Mouse (Mus musculus) kidney, adult 11 months (tissue): ENCODE measurements around the gene Slc9a9.
"Not testable (repeated sequence)": the region's sequence is repeated elsewhere in the genome, so short reads cannot be mapped to it uniquely, and the experiment has no call there.

Experiments
- DNase-seq: peaks from one replicate; pipeline ENCODE4 v3.0.0; 2022

Gene Slc9a9

DNA sequence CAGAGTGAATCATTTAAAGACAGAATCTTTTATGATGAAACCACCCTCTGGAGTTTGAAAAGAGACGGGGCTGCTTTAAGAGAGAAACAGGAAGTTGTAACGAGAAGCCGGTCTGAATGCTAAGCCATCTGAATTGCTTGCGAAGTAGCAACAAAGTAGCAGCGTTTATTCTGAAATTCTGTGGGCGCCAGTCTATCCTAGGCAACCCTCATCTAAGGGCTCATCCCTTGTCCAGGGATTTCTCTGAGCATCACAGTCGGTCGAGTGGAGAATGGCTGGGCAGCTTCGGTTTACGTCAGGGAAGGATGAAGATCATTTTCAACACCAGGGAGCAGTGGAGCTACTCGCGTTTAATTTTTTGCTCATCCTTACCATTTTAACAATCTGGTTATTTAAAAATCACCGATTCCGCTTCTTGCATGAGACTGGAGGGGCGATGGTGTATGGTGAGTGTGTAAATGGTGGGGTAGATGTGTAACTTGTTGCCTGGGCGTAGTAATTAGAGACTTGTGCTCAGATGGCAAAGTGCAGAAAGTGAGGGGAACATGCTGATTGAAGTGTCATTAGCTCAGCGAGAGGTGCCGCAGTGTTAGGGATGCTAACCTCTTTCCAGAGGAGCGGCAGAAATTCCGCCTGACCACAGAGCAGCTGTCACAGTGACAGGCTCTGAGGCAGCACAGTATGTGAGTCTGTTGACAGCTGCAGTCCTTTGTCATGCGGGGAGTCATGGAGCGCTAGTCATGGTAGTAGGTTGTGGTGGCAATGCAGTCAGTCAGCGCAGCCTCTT, at the start of gene Slc9a9:
TSS of gene Slc9a9 (plus strand) at position 119 of the 787 bp plus-strand sequence.
- DNase-seq, result no peak

DNA sequence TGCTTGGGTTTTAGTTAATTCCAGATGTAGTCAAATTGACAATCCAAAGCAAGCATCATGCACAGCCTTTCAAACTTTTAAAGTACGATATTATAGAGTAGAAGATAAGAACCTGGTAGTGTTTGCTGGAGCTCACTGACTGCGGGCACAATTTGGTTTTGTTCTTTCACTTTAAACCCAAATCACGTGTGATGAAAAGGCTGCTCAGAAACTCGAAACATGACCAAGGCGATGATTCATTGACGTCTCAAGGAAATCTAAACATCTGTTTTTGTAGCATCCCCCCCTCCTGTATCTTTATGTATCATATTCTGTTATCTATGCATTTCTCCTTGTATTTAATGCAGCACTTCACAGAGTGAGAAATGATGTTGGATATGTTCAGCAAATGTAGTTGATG, 49.4 kb upstream of the Slc9a9 start:
- DNase-seq, result no peak

DNA sequence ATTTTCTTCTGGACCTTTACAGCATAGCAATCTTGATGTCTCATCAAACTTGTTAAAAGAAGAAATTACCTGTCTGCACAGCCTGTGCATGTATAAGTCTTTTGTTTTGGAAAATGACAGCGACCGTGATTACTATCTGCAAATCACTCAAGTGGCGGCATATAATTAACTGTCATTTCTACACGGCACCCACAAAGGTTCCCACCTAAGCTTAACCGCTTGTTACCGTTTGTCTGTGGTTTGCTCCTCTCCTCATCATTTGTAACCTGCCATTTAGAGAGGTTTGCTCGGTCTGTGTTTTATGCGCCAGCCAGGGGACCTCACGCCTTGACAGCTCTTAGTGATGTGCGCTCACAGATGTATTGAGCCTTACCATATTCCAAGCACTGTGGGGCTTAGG, 48.9 kb upstream of the Slc9a9 start:
- no peak for DNase-seq

- DNase-seq, result no peak
These were observed 47.8 kb upstream of the Slc9a9 start for GRCm38 (mm10) chr9:94621902-94622301.

DNA sequence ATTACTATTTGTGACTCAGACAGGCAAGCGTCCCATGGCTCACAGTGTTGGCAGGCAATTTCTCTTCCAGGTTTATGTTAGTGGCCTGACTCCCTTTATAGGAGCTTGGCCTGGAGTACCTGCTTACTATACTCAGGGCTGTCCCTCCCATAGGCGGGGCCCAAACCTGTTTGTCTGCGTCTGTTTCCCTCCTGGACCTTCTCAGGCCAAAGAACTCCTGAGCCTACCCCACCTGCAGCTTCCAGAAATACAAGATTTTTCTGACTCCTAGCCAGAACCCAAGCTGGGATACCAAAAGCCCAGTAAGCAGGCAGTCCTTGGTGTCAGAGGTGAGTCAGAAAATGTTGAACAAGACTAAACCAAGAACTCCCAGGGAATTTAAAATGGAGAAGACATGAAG, 43.0 kb upstream of the Slc9a9 start:
- no peak for DNase-seq

DNA sequence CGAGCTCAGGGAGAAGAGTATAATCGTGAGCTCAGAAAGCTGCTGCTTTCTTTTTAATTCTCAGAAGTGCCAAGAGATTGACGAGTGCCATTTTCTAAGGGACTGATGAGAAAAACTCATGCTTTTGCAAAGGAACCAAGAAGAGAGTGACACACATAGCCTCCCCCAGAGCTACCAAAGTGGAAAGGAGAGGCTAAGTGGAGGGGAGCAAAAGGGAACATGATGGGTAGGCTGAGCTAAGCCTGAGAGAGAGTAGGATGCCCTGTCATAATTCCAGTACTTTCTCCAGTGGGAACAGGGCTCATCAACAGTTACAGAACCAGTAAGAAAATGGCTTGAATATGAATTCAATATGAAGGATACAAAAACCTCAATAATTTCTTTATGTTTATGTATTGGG, 40.8 kb upstream of the Slc9a9 start:
- DNase-seq, result no peak

DNA sequence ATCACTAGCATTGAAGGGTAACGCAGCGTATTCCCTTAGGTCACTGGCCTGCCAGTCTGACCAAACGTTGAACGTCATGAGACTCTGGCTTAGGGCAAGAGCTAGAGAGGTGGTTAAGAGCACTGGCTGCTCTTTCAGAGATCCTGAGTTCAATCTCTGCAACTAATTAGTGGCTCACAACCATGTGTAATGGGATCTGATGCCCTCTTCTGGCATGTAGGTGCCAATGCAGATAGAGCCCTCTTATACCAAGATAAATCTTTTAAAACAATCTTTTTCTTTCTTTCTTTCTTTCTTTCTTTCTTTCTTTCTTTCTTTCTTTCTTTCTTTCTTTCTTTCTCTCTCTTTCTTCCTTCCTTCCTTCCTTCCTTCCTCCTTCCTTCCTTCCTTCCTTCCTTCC, 35.4 kb upstream of the Slc9a9 start:
- not testable (repeated sequence) for DNase-seq

DNA sequence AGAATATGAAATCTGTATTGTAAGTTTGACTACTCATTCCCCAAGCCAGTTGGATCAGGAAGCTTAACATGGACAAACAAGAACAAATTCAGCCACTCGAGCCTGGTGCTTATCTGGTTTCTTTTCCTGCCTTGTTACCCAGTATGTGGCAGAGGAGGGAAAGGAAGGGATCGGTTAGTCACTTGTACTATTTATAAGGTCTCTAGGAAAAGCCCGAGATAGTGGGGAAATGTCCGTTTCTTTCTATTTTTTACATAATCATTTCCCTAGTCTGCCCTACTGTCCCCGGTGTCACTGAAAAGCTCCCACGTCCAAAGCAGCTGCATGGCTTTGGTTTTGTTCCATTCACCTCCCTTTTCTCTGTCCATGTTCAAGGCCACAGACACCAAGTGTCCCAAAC, 24.1 kb upstream of the Slc9a9 start:
- no peak for DNase-seq

DNA sequence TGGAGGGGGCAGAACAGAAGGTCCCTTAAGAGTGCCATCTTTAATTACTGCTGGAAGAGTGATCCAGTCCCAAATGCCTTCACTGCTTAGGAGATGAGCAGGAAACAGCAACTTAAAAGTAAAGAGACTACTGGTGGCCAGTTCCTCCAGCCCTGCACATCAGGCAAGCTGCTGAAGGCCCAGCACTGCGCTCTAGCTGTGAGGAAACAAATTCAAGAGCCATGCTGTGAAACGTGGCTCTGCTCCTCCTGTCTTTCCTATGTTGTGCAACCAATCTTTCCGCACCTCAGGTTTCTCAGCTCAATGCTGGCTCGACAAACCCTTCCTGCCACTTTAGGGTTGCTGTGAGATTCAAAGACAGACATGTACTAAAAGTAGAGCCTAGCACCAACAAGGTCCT, 22.3 kb upstream of the Slc9a9 start:
- DNase-seq, result no peak

DNA sequence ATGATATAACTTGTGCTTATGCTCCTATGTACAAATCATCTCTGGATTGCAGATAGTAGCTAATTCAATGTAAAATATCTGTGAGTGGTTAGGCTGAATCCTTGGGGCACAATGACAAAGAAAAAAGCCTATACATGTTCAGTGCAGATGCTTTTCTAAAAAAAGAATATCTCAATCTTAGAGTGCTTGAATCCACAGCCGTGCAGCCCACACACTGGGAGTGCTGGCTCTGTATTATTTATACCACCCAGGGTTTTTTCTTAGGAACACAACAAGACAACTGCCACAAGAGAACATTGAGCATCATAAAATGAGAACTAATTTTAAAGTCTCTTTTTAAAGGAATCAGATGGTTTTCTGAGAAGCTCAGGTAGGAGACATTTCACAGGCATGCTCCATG, 19.7 kb upstream of the Slc9a9 start:
- DNase-seq, result no peak

DNA sequence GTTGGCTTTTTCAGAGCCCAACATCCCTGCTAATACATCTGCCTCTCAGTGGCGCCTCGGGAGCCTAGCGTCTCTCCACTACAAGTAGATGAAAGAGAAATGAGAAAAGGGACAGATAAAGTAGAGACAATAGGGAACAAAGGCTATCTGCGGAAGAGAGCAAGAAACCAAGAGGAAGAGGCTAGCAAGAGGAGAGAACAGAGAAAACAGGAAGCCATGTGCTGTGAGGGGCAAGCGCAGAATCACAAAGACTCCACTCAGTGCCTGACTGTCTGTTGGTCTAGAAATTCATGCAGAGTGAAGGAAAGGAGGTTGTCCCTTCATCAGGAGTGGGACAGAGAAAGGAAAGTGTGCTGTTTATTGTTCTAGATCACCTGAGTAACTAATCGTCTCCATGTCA, 16.5 kb upstream of the Slc9a9 start:
- no peak for DNase-seq

GRCm38 (mm10) chr9:94653827-94654226, 15.9 kb upstream of the Slc9a9 start:
- DNase-seq, result no peak

- no peak for DNase-seq
These were observed 13.4 kb upstream of the Slc9a9 start for GRCm38 (mm10) chr9:94656265-94656664.

- DNase-seq, result no peak
These were observed 10.1 kb upstream of the Slc9a9 start for GRCm38 (mm10) chr9:94659401-94660152.

DNA sequence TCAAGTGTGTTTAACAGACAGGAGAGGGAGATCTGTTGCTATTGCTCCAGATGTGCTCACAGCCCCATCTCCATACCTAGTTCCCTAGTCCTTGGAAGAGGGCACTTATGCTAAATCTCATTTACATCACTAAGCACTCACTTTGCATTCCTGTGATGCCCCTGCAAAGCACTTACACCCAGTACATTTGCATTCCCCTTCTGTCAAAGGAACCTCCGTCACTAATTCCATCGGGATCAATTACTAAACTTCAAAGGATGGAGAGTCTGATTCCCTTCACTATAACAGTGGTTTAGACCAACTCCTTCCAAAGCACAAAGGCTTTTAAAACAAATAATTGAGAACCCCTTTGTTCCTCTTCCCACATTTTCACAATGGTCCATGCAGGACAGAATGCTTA, 7.9 kb upstream of the Slc9a9 start:
- no peak for DNase-seq

GRCm38 (mm10) chr9:94665248-94665647, 4.5 kb upstream of the Slc9a9 start:
- no peak for DNase-seq

DNA sequence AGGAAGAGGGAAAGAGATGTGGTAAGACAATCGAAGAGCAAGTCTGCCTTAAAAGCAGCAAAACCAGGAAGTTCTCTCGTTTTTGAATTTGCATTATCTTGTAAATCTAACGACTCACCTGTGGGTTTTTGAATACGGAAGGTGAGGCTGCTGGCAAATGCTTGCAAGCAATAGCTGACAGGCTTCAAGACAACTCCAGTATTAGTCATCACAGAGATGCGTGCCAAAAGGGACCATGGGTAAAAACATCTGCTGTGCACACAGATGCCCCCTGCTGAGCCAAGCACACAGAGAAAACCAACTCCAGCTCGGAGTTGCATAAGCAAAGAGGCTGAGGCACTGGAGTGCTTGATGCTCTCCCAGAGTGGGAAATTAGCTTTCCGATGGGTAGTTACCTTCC, 1.1 kb upstream of the Slc9a9 start:
- no peak for DNase-seq

GRCm38 (mm10) chr9:94670704-94671103, 995 bp downstream of the Slc9a9 start:
- no peak for DNase-seq

GRCm38 (mm10) chr9:94674704-94675103, 5.0 kb downstream of the Slc9a9 start:
- DNase-seq, result no peak

DNA sequence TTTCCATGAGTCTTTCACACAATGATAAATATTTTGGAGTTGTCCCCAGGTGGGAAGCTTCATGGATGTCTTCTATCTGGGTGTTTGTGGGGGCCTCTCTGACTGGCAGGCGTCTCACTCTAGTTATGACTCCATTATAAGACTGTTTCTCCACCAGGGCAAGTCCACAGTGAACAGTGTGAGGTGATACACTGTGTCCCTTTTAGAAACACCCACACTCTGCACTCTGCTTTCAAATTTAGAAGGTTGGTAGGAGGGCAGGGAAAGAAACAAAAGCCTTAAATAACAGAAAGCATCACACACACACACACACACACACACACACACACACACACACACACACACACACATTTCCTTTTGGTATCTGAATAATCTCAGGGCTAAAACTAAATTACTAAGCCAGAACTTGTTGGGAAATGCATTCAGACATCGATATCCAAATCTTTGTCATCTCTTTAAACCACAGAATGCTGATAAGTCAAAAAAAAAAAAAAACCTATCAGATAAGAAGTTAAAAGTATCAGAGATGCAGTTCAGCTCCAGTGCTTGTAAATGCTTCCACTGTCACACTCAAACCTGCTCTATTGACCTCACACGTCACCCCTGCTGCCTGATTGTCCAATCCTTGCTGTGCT, 8.4 kb downstream of the Slc9a9 start:
- DNase-seq, result no peak

- DNase-seq, result no peak
These were observed 10.9 kb downstream of the Slc9a9 start for GRCm38 (mm10) chr9:94680468-94681094.

GRCm38 (mm10) chr9:94681095-94681487, 11.4 kb downstream of the Slc9a9 start:
- DNase-seq, result no peak

- DNase-seq, result no peak
These were observed 12.6 kb downstream of the Slc9a9 start for GRCm38 (mm10) chr9:94682260-94682659.

DNA sequence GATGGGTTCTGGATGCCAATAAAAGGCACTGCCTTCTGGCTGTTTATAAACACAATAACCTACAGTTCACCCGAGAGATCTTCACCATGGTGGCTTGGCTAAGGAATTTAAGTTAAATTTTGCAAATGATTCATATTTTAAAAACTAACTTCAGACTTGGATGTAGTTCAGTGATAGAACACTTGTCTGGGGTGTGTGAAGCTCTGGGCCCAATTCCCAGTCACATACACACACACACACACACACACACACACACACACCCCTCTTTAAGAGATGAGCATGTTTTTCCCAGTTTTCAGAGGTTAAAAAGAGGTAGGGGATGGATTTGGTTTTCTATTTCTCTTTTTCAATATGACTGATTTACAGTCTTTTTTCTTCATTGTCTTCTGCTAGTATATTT, 15.9 kb downstream of the Slc9a9 start:
- DNase-seq, result no peak
